Mouse (Mus musculus) G1E (cell line): ENCODE data around the gene Tcp1.

Experiments
- CTCF ChIP-seq: IDR thresholded peaks from 2 replicates; pipeline ENCODE4 v1.5.1; 2012; ENCODE audit warnings: low read depth, low read length, inconsistent platforms, mixed read lengths
- GATA1 ChIP-seq: IDR thresholded peaks from 2 replicates; pipeline ENCODE4 v1.6.1; 2012; ENCODE audit warnings: borderline replicate concordance, low read length, inconsistent platforms, mixed read lengths

GRCm38 (mm10) chr17:12915488-12915880 is at the start of gene Tcp1:
- TF ChIP-seq CTCF (no peak), GATA1 (no peak)
